Mouse (Mus musculus) ES-Bruce4 (cell line): ENCODE measurements around the gene Mid1.

Experiments
- CTCF ChIP-seq: IDR thresholded peaks from one replicate; pipeline ENCODE4 v1.8.1; 2011; ENCODE audit warnings: low read depth, low read length
- EP300 ChIP-seq: IDR thresholded peaks from 2 replicates; pipeline ENCODE4 v1.6.1; 2011; ENCODE audit warnings: low read depth, low read length; ENCODE audit not compliant: insufficient read depth

GRCm38 (mm10) chrX:169811783-169812182, 126.8 kb downstream of the Mid1 start:
- TF ChIP-seq EP300 (no peak), CTCF (no peak)
